Mouse (Mus musculus): ENCODE data around the gene Lingo2. TPM values are rescaled to one million over a fixed set of nuclear protein-coding genes. Genes with fewer than 3 reads are reported as not detected.
"Not testable (repeated sequence)": the region's sequence is repeated elsewhere in the genome, so short reads cannot be mapped to it uniquely, and the experiment has no call there.

The Lingo2 gene
- total RNA-seq, 2 experiments from 2014 or later, result 40.5 to 44.3 TPM

GRCm38 (mm10) chr4:36131341-36131740 is 820.2 kb downstream of the Lingo2 start:
- no peak for DNase-seq (ENCODE audit: low spot score in 2 of 2)

- no peak for DNase-seq (ENCODE audit: low spot score in 2 of 2)
Observed at GRCm38 (mm10) chr4:36095482-36095881, 856.1 kb downstream of the Lingo2 start.

DNA sequence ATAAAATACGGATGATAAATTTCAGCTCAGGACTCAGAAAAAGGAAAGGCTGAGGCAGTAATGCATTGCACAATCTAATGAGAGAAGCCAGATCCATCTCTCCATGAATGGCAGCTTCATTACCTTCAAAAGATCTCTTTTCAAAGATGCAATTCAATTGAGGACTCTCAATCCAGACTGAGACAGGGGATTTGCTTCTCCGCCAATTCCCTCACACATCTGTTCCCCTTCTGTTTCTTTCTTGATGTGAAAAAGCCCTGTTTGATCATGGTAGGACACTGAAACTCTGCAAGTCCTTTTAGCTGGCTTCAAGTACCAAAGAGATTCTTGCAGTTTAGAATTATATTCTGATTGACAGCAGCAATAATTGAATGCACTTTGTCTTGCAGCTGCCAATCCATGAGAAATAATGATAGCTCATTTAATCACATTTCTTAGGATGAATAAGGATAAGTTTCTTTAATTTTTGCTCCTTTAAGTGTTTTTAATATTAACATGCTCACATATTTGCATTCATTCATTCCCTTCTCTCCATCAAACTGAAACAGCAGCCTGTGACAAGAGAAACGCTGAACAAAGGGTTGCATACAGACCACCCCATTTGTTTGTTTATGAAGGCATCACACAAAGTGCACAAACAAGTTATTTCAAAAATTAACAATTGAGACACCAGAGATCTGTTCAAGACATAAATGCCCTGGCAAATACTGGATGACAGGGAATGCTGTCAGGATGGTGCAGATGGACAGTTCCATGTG is 870.3 kb downstream of the Lingo2 start:
- DNase-seq (ENCODE audit: low spot score in 2 of 2), result peak in 1 of 2 experiments; percentile 14

- no peak for DNase-seq (ENCODE audit: low spot score in 2 of 2)
Observed at GRCm38 (mm10) chr4:36078910-36079525, 872.5 kb downstream of the Lingo2 start.

- DNase-seq (ENCODE audit: low spot score in 2 of 2), result not testable (repeated sequence)
Observed at GRCm38 (mm10) chr4:36064701-36065100, 886.8 kb downstream of the Lingo2 start.

- DNase-seq (ENCODE audit: low spot score in 2 of 2), result no peak
Observed at GRCm38 (mm10) chr4:36052791-36053376, 898.7 kb downstream of the Lingo2 start.

DNA sequence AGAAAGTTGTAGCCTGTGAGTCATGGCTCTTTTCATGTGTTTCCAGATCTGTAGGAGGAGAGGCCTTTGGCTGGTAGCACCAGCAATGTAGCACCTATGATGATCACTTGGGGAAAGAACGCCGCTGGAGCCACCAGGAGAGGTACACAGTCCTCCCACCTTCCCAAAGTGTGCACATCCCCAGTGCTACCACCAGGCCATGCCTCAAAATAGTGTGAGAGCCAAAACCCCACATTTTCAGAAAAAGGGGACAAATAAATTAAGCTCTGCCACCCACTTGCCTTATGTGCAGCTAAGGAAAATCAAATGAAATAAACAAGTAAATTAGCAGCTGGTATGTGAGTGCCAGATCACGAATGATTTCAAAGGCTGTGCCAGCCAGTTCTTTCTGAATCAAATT is 911.2 kb downstream of the Lingo2 start:
- DNase-seq (ENCODE audit: low spot score in 2 of 2), result peak; percentile 57 to 83

GRCm38 (mm10) chr4:36038742-36039141 is 912.8 kb downstream of the Lingo2 start:
- DNase-seq (ENCODE audit: low spot score in 2 of 2), result no peak

DNA sequence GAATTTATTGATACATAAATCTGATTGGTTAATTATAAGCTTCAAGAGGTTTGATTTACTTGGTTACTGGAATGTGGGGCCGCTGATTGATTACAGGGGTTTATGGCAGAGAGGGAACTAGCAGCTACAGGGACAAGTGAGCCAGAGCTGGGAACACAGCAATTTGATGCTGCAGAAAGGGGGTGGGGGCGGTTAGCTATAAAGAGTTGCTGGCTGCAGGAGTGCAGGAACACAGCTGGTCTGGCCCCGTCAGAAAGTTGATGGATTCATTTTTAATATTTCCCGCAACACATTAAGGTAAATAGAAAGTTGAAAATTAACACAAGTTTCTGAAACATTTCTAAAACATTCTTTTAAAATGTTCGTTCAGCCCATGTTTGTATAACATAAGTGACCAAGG is 919.5 kb downstream of the Lingo2 start:
- DNase-seq (ENCODE audit: low spot score in 2 of 2), result no peak

GRCm38 (mm10) chr4:36014181-36014580 is 937.4 kb downstream of the Lingo2 start:
- no peak for DNase-seq (ENCODE audit: low spot score in 2 of 2)

- DNase-seq (ENCODE audit: low spot score in 2 of 2), result no peak
Observed at GRCm38 (mm10) chr4:35992005-35992763, 959.4 kb downstream of the Lingo2 start.

GRCm38 (mm10) chr4:35986012-35986411 is 965.5 kb downstream of the Lingo2 start:
- DNase-seq (ENCODE audit: low spot score in 2 of 2), result no peak

- DNase-seq (ENCODE audit: low spot score in 2 of 2), result no peak
Observed at GRCm38 (mm10) chr4:35963532-35963931, 988.0 kb downstream of the Lingo2 start.

DNA sequence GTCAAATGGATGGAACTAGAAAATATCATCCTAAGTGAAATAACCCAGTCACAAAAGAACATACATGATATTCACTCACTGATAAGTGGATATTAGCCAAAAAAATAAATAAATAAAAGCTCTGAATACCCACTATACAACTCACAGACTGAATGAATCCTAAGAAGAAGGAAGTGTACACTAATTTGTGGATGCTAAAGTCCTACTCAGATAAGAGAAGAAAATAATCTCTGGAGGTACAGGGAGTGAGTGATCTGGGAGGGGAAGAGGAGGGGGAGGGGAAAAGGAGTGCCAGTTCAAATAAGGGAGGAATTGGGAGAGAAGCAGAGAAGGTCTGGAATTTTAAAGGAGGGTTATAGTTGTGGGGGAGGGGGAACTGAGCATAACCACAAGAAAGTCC is 999.7 kb downstream of the Lingo2 start:
- no peak for DNase-seq (ENCODE audit: low spot score in 2 of 2)

GRCm38 (mm10) chr4:35951251-35951650 is 1000.3 kb downstream of the Lingo2 start:
- no peak for DNase-seq (ENCODE audit: low spot score in 2 of 2)

DNA sequence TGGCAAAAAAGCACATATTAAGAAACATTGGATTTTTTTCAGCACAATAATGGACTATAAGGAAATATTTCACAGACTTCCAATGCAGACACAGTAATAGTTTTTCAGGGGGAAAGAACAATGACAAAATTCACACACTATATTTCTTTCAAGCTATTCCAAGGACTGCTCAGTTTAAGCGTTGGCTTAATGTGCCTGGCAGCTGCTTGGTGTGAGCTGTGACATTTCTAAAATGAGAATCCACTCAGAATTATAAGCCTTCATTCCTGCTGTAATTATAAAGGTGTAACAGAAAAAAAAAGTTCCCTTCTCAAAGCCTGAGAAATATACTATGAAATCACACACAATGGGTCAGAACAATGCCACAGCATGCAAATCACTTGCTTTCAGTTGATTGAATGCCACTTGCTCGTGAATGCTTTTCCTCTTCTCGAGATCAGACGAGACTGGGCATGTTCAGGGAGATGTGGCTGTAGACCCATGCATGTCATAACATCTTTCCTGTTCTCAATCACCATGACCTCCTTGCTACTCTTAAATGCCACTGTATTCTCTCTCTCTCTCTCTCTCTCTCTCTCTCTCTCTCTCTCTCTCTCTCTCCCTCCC is 1017.4 kb downstream of the Lingo2 start:
- DNase-seq (ENCODE audit: low spot score in 2 of 2), result peak in 1 of 2 experiments; percentile 22

- no peak for DNase-seq (ENCODE audit: low spot score in 2 of 2)
Observed at GRCm38 (mm10) chr4:35927722-35928121, 1023.8 kb downstream of the Lingo2 start.

GRCm38 (mm10) chr4:35917453-35917852 is 1034.1 kb downstream of the Lingo2 start:
- no peak for DNase-seq (ENCODE audit: low spot score in 2 of 2)

- DNase-seq (ENCODE audit: low spot score in 2 of 2), result peak in 1 of 2 experiments; percentile 36
Observed at GRCm38 (mm10) chr4:35897769-35898564, 1053.6 kb downstream of the Lingo2 start.

Data from layer of hippocampus, postnatal 14 days (tissue).